Mouse (Mus musculus): ENCODE measurements around the gene Nuak2.
"Not testable (repeated sequence)": the region's sequence is repeated elsewhere in the genome, so short reads cannot be mapped to it uniquely, and the experiment has no call there.

Nuak2 gene

GRCm38 (mm10) chr1:132327477-132327876 is 11.6 kb downstream of the Nuak2 start:
- no peak for DNase-seq (ENCODE audit: low read depth)

- DNase-seq (ENCODE audit: low read depth): no peak
Measured at GRCm38 (mm10) chr1:132328565-132328964, 12.6 kb downstream of the Nuak2 start.

GRCm38 (mm10) chr1:132329656-132330055 is 13.7 kb downstream of the Nuak2 start:
- no peak for DNase-seq (ENCODE audit: low read depth)

- no peak for DNase-seq (ENCODE audit: low read depth)
Measured at GRCm38 (mm10) chr1:132330397-132330796, 14.5 kb downstream of the Nuak2 start.

- no peak for DNase-seq (ENCODE audit: low read depth)
Measured at GRCm38 (mm10) chr1:132331283-132331682, 15.4 kb downstream of the Nuak2 start.

- no peak for DNase-seq (ENCODE audit: low read depth)
Measured at GRCm38 (mm10) chr1:132333201-132333600, 17.3 kb downstream of the Nuak2 start.

GRCm38 (mm10) chr1:132333675-132334141 is 17.8 kb downstream of the Nuak2 start:
- DNase-seq (ENCODE audit: low read depth): peak; percentile 84

GRCm38 (mm10) chr1:132334178-132334801 is 18.4 kb downstream of the Nuak2 start:
- DNase-seq (ENCODE audit: low read depth): peak; percentile 32

- DNase-seq (ENCODE audit: low read depth): peak; percentile 82
Measured at GRCm38 (mm10) chr1:132335378-132335965, 19.5 kb downstream of the Nuak2 start.

GRCm38 (mm10) chr1:132336921-132337320 is 21.0 kb downstream of the Nuak2 start:
- DNase-seq (ENCODE audit: low read depth): no peak

- no peak for DNase-seq (ENCODE audit: low read depth)
Measured at GRCm38 (mm10) chr1:132338027-132338660, 22.2 kb downstream of the Nuak2 start.

- DNase-seq (ENCODE audit: low read depth): no peak
Measured at GRCm38 (mm10) chr1:132341731-132342501, 26.0 kb downstream of the Nuak2 start.

- DNase-seq (ENCODE audit: low read depth): no peak
Measured at GRCm38 (mm10) chr1:132342518-132342917, 26.6 kb downstream of the Nuak2 start.

- no peak for DNase-seq (ENCODE audit: low read depth)
Measured at GRCm38 (mm10) chr1:132343191-132343590, 27.3 kb downstream of the Nuak2 start.

GRCm38 (mm10) chr1:132343656-132344055 is 27.7 kb downstream of the Nuak2 start:
- DNase-seq (ENCODE audit: low read depth): no peak

- no peak for DNase-seq (ENCODE audit: low read depth)
Measured at GRCm38 (mm10) chr1:132345514-132345913, 29.6 kb downstream of the Nuak2 start.

- DNase-seq (ENCODE audit: low read depth): peak; percentile 90
Measured at GRCm38 (mm10) chr1:132346134-132346851, 30.4 kb downstream of the Nuak2 start.

- DNase-seq (ENCODE audit: low read depth): peak; percentile 30
Measured at GRCm38 (mm10) chr1:132346951-132347350, 31.0 kb downstream of the Nuak2 start.

- DNase-seq (ENCODE audit: low read depth): no peak
Measured at GRCm38 (mm10) chr1:132348401-132348800, 32.5 kb downstream of the Nuak2 start.

- DNase-seq (ENCODE audit: low read depth): not testable (repeated sequence)
Measured at GRCm38 (mm10) chr1:132349049-132349448, 33.1 kb downstream of the Nuak2 start.

- DNase-seq (ENCODE audit: low read depth): not testable (repeated sequence)
Measured at GRCm38 (mm10) chr1:132349601-132350000, 33.7 kb downstream of the Nuak2 start.

- no peak for DNase-seq (ENCODE audit: low read depth)
Measured at GRCm38 (mm10) chr1:132351058-132351457, 35.1 kb downstream of the Nuak2 start.
